Mouse (Mus musculus) inflammation-experienced regulatory T-cells, adult 6 months (primary cell): ENCODE results near the gene Sestd1. TPM values are rescaled to one million over a fixed set of nuclear protein-coding genes. Genes with fewer than 3 reads are reported as not detected.

Experiments used
- polyA plus RNA-seq, 3 experiments: library from polyadenylated mRNA; unstranded; fragments of 100-300 nt; shearing (Covaris generic); gene quantifications; one replicate each; pipeline ENCODE4 v1.2.1; 2017

The Sestd1 gene
- polyA plus RNA-seq, 3 experiments from 2014 or later, result 0.05 to 0.33 TPM; not detected in 1

Other genes starting within 250 kb of the Sestd1 start
- gene Ccdc141, start 110.0 kb downstream of the Sestd1 start, polyA plus RNA-seq, result 1 to 10 TPM; 1.1 to 2.9 (median 1.1) TPM